Mouse (Mus musculus): ENCODE data around the gene Ppa2.

DNA sequence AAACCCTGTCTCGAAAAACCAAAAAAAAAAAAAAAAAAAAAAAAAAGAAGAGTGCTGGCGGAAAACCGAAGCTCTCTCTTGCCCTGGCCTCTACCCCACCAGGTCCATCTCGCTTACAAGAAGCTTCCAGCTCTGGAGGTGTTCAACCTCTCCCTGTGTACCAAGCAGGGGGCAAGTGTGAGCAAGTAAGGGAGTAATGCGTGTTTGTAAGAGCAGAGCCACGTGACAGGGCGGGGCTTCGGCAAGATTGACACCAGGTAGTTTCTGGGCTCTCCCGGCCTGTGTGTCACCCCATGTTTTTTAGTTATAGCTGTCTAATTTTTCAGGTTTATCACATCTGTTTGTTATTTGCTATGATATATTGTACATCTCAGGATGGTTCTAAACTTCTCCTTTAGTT lies 56.2 kb downstream of the Ppa2 start:
- TF ChIP-seq USF1 (IDR thresholded peaks at IDR 0.05; ENCODE audit: low read depth) (no peak), POLR2A (IDR thresholded peaks at IDR 0.05; ENCODE audit: insufficient read length, low read depth) (no peak), POLR2AphosphoS2 (IDR thresholded peaks at IDR 0.05; ENCODE audit: insufficient read length, low read depth) (no peak), E2F4 (IDR thresholded peaks at IDR 0.05; ENCODE audit: insufficient read depth) (no peak), MAX (IDR thresholded peaks at IDR 0.05; ENCODE audit: low read depth) (no peak)
